Mouse (Mus musculus): ENCODE measurements at regions not wholly inside any gene's neighbourhood (a gene's known extent, or its start where the extent isn't known, plus 50 kb on each side); places are given as distances from the start of the nearest gene placed in this dataset.
A peak's percentile ranks its signal among the peaks of the same experiment; 100 is the strongest.

- H3K9ac ChIP-seq (ENCODE audit: low read depth, low read length): no peak overlapping the region
- H3K27ac ChIP-seq (ENCODE audit: low read depth, low read length): no peak overlapping the region
- ATAC-seq: no peak
- no peaks in the 10 kb centered on the region for H3K4me1 ChIP-seq (ENCODE audit: control insufficient read depth, insufficient read depth, low read depth, low read length)
- H3K27me3 ChIP-seq (replicated peaks; ENCODE audit: control insufficient read depth, insufficient read depth, low read length): no peaks in the 10 kb centered on the region
- H3K4me2 ChIP-seq (ENCODE audit: low read length): no peak overlapping the region
- no peak overlapping the region for H3K4me3 ChIP-seq (ENCODE audit: low read length)
- WGBS: 90% methylated on average over 3 of the region's 3 CpGs
- no peaks in the 10 kb centered on the region for H3K9me3 ChIP-seq (ENCODE audit: control insufficient read depth, low read length)
- H3K36me3 ChIP-seq (ENCODE audit: control insufficient read depth, insufficient read depth, low read length): no peaks in the 10 kb centered on the region
Measured at GRCm38 (mm10) chr13:110928894-110929293, 325.9 kb upstream of the Actbl2 start.

- no peak overlapping the region for H3K4me3 ChIP-seq (ENCODE audit: low read length)
- H3K36me3 ChIP-seq (ENCODE audit: control insufficient read depth, insufficient read depth, low read length): no peaks in the 10 kb centered on the region
- H3K4me2 ChIP-seq (ENCODE audit: low read length): no peak overlapping the region
- no peak overlapping the region for H3K27ac ChIP-seq (ENCODE audit: low read depth, low read length)
- ATAC-seq: no peak
- no peaks in the 10 kb centered on the region for H3K9me3 ChIP-seq (ENCODE audit: control insufficient read depth, low read length)
- 89% methylated on average over 1 of the region's 1 CpGs for WGBS
- H3K4me1 ChIP-seq (ENCODE audit: control insufficient read depth, insufficient read depth, low read depth, low read length): no peaks in the 10 kb centered on the region
- no peak overlapping the region for H3K9ac ChIP-seq (ENCODE audit: low read depth, low read length)
- H3K27me3 ChIP-seq (replicated peaks; ENCODE audit: control insufficient read depth, insufficient read depth, low read length): no peaks in the 10 kb centered on the region
Measured at GRCm38 (mm10) chr13:110929579-110929978, 325.2 kb upstream of the Actbl2 start.

GRCm38 (mm10) chr13:110941587-110941986 is 313.2 kb upstream of the Actbl2 start:
- Histone ChIP-seq H3K27me3 (replicated peaks; ENCODE audit: control insufficient read depth, insufficient read depth, low read length) (no peaks in the 10 kb centered on the region), H3K9me3 (ENCODE audit: control insufficient read depth, low read length) (no peaks in the 10 kb centered on the region), H3K9ac (ENCODE audit: low read depth, low read length) (no peak overlapping the region), H3K27ac (ENCODE audit: low read depth, low read length) (no peak overlapping the region), H3K36me3 (ENCODE audit: control insufficient read depth, insufficient read depth, low read length) (no peaks in the 10 kb centered on the region), H3K4me2 (ENCODE audit: low read length) (no peak overlapping the region), H3K4me3 (ENCODE audit: low read length) (no peak overlapping the region), H3K4me1 (ENCODE audit: control insufficient read depth, insufficient read depth, low read depth, low read length) (no peaks in the 10 kb centered on the region)
- WGBS: 85% methylated on average over 1 of the region's 1 CpGs
- no peak for ATAC-seq

GRCm38 (mm10) chr13:110942986-110943644 is 311.7 kb upstream of the Actbl2 start:
- Histone ChIP-seq H3K4me3 (ENCODE audit: low read length) (no peak overlapping the region), H3K27me3 (replicated peaks; ENCODE audit: control insufficient read depth, insufficient read depth, low read length) (no peaks in the 10 kb centered on the region), H3K9ac (ENCODE audit: low read depth, low read length) (no peak overlapping the region), H3K27ac (ENCODE audit: low read depth, low read length) (no peak overlapping the region), H3K9me3 (ENCODE audit: control insufficient read depth, low read length) (no peaks in the 10 kb centered on the region), H3K36me3 (ENCODE audit: control insufficient read depth, insufficient read depth, low read length) (no peaks in the 10 kb centered on the region), H3K4me1 (ENCODE audit: control insufficient read depth, insufficient read depth, low read depth, low read length) (no peaks in the 10 kb centered on the region), H3K4me2 (ENCODE audit: low read length) (no peak overlapping the region)
- no peak for ATAC-seq
- WGBS: 91% methylated on average over 4 of the region's 4 CpGs

- Histone ChIP-seq H3K4me2 (ENCODE audit: low read length) (no peak overlapping the region), H3K4me1 (ENCODE audit: control insufficient read depth, insufficient read depth, low read depth, low read length) (no peaks in the 10 kb centered on the region), H3K4me3 (ENCODE audit: low read length) (no peak overlapping the region), H3K9ac (ENCODE audit: low read depth, low read length) (no peak overlapping the region), H3K36me3 (ENCODE audit: control insufficient read depth, insufficient read depth, low read length) (no peaks in the 10 kb centered on the region), H3K27me3 (replicated peaks; ENCODE audit: control insufficient read depth, insufficient read depth, low read length) (no peaks in the 10 kb centered on the region), H3K27ac (ENCODE audit: low read depth, low read length) (no peak overlapping the region), H3K9me3 (ENCODE audit: control insufficient read depth, low read length) (no peaks in the 10 kb centered on the region)
- WGBS: 84% methylated on average over 4 of the region's 4 CpGs
- no peak for ATAC-seq
Measured at GRCm38 (mm10) chr13:110944061-110944460, 310.8 kb upstream of the Actbl2 start.

- Histone ChIP-seq H3K4me3 (ENCODE audit: low read length) (no peak overlapping the region), H3K4me2 (ENCODE audit: low read length) (no peak overlapping the region), H3K9ac (ENCODE audit: low read depth, low read length) (no peak overlapping the region), H3K4me1 (ENCODE audit: control insufficient read depth, insufficient read depth, low read depth, low read length) (no peaks in the 10 kb centered on the region), H3K9me3 (ENCODE audit: control insufficient read depth, low read length) (no peaks in the 10 kb centered on the region), H3K27me3 (replicated peaks; ENCODE audit: control insufficient read depth, insufficient read depth, low read length) (no peaks in the 10 kb centered on the region), H3K27ac (ENCODE audit: low read depth, low read length) (no peak overlapping the region), H3K36me3 (ENCODE audit: control insufficient read depth, insufficient read depth, low read length) (no peaks in the 10 kb centered on the region)
- WGBS: 91% methylated on average over 5 of the region's 5 CpGs
- no peak for ATAC-seq
Measured at GRCm38 (mm10) chr13:110944683-110945082, 310.1 kb upstream of the Actbl2 start.

GRCm38 (mm10) chr13:110960212-110960611 is 294.6 kb upstream of the Actbl2 start:
- no peak overlapping the region for H3K27ac ChIP-seq (ENCODE audit: low read depth, low read length)
- H3K9me3 ChIP-seq (ENCODE audit: control insufficient read depth, low read length): peaks cover 2% of the 10 kb centered on the region; the same call in 1 of the 2 replicates
- H3K27me3 ChIP-seq (replicated peaks; ENCODE audit: control insufficient read depth, insufficient read depth, low read length): no peaks in the 10 kb centered on the region
- H3K4me1 ChIP-seq (ENCODE audit: control insufficient read depth, insufficient read depth, low read depth, low read length): no peaks in the 10 kb centered on the region
- H3K4me2 ChIP-seq (ENCODE audit: low read length): no peak overlapping the region
- WGBS: 68% methylated on average over 5 of the region's 5 CpGs
- no peaks in the 10 kb centered on the region for H3K36me3 ChIP-seq (ENCODE audit: control insufficient read depth, insufficient read depth, low read length)
- H3K4me3 ChIP-seq (ENCODE audit: low read length): no peak overlapping the region
- no peak for ATAC-seq
- no peak overlapping the region for H3K9ac ChIP-seq (ENCODE audit: low read depth, low read length)

- H3K27ac ChIP-seq (ENCODE audit: low read depth, low read length): no peak overlapping the region
- 60% methylated on average over 8 of the region's 8 CpGs for WGBS
- H3K9me3 ChIP-seq (ENCODE audit: control insufficient read depth, low read length): no peaks in the 10 kb centered on the region
- H3K4me3 ChIP-seq (ENCODE audit: low read length): no peak overlapping the region
- no peaks in the 10 kb centered on the region for H3K4me1 ChIP-seq (ENCODE audit: control insufficient read depth, insufficient read depth, low read depth, low read length)
- no peak overlapping the region for H3K4me2 ChIP-seq (ENCODE audit: low read length)
- ATAC-seq: no peak
- H3K27me3 ChIP-seq (replicated peaks; ENCODE audit: control insufficient read depth, insufficient read depth, low read length): no peaks in the 10 kb centered on the region
- no peak overlapping the region for H3K9ac ChIP-seq (ENCODE audit: low read depth, low read length)
- H3K36me3 ChIP-seq (ENCODE audit: control insufficient read depth, insufficient read depth, low read length): no peaks in the 10 kb centered on the region
Measured at GRCm38 (mm10) chr13:110967109-110967508, 287.7 kb upstream of the Actbl2 start.

- Histone ChIP-seq H3K36me3 (ENCODE audit: control insufficient read depth, insufficient read depth, low read length) (no peaks in the 10 kb centered on the region), H3K9ac (ENCODE audit: low read depth, low read length) (no peak overlapping the region), H3K4me3 (ENCODE audit: low read length) (no peak overlapping the region), H3K4me2 (ENCODE audit: low read length) (no peak overlapping the region), H3K4me1 (ENCODE audit: control insufficient read depth, insufficient read depth, low read depth, low read length) (no peaks in the 10 kb centered on the region), H3K9me3 (ENCODE audit: control insufficient read depth, low read length) (no peaks in the 10 kb centered on the region), H3K27me3 (replicated peaks; ENCODE audit: control insufficient read depth, insufficient read depth, low read length) (no peaks in the 10 kb centered on the region), H3K27ac (ENCODE audit: low read depth, low read length) (no peak overlapping the region)
- WGBS: 51% methylated on average over 5 of the region's 5 CpGs
- peak; percentile 98 for ATAC-seq
Measured at GRCm38 (mm10) chr13:110967626-110968506, 286.9 kb upstream of the Actbl2 start.

Measured in hindbrain, embryonic 16.5 days (tissue).